Mouse (Mus musculus): ENCODE data around the gene Npas2.

DNA sequence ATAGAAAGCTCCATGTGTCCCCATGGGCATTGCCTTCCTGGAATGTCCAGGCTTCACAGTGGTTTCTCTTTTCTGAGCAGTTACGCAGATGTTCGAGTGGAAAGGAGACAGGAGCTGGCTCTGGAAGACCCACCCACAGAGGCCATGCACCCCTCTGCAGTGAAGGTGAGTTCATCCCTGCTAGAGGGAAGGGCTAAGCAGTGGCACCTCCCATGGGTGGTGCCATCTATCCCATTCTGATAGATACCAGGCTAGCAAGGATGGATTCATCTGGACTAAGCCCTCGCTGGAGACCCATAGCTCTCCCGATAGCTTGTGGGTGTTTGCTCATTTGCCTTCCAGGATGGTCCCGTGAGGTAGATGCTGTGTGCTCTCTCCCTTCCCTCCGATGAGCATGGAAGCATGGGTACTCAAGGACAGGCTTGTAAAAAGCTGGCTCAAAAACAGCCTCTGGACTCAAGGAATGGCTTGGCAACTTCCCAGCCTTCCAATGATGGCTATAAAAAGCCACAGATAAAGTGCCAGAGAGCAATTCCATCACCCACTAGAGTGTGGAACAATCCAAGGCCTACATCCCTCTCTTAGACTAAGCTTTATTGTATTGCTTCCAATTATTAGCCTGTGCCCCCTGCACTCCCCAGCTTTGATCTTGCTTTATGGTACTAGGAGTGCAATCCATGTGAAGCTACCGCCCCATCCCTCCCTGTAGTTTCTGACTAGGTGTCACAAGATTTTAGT lies 137.5 kb downstream of the Npas2 start:
- TF ChIP-seq POLR2A (IDR thresholded peaks at IDR 0.05; ENCODE audit: low read depth, low read length): no peak
- TF ChIP-seq CTCF (IDR thresholded peaks at IDR 0.05; ENCODE audit: extremely low read depth, insufficient read depth, insufficient read length, insufficient replicate concordance): no peak

All from spleen, adult 2 months (tissue).